Mouse (Mus musculus): ENCODE measurements around the gene Pecam1. TPM values are rescaled to one million over a fixed set of nuclear protein-coding genes. Genes with fewer than 3 reads are reported as not detected.

The Pecam1 gene
- polyA plus RNA-seq, 1 experiment = 57.9 TPM

- Histone ChIP-seq H3K4me1 (replicated peaks; ENCODE audit: control insufficient read depth, insufficient read depth, low read length) (peaks cover 44% of the 10 kb centered on the region), H3K4me3 (ENCODE audit: control insufficient read depth, insufficient read depth, low read length) (no peak overlapping the region), H3K27me3 (ENCODE audit: control insufficient read depth, insufficient read depth, low read length) (no peaks in the 10 kb centered on the region), H3K36me3 (ENCODE audit: control insufficient read depth, insufficient read depth, low read length) (peaks cover 40% of the 10 kb centered on the region), H3K27ac (ENCODE audit: control insufficient read depth, insufficient read depth, low read length) (no peak overlapping the region; the same call in 1 of the 2 replicates)
- no peak for DNase-seq
- TF ChIP-seq POLR2A (IDR thresholded peaks at IDR 0.05; ENCODE audit: control insufficient read depth, extremely low read depth, insufficient read depth, low read length, poor library complexity) (no peak), CTCF (IDR thresholded peaks at IDR 0.05; ENCODE audit: borderline replicate concordance, control insufficient read depth, extremely low read depth, insufficient read depth, low read length, poor library complexity) (no peak)
- WGBS = 94% methylated on average over 10 of the region's 10 CpGs
These were observed 72.4 kb downstream of the Pecam1 start for GRCm38 (mm10) chr11:106677910-106678591.

DNA sequence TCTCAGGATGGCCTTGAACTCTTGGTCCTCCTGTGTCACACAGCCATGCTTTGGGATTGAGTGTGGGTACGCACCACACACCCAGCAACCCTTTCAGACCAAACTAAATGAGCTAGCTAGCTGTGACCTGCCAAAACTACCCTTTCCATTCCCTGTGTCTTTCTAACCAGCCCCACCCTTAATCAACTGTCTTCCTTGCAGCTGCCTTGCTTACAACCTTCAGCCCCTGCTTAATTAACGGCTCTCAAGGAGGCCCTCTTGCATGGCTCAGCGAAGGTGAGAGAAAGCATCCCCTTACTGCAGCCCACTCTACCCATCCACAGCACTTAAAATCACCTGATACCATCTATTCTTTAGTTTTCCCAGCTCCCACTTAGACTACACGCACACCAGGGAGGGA is 73.1 kb downstream of the Pecam1 start:
- peak overlapping the region; percentile 10; the same call in 1 of the 2 replicates for H3K27ac ChIP-seq (ENCODE audit: control insufficient read depth, insufficient read depth, low read length)
- WGBS = 85% methylated on average over 4 of the region's 4 CpGs
- H3K4me1 ChIP-seq (replicated peaks; ENCODE audit: control insufficient read depth, insufficient read depth, low read length) = peaks cover 50% of the 10 kb centered on the region
- no peak overlapping the region for H3K4me3 ChIP-seq (ENCODE audit: control insufficient read depth, insufficient read depth, low read length)
- no peak for DNase-seq
- H3K36me3 ChIP-seq (ENCODE audit: control insufficient read depth, insufficient read depth, low read length) = peaks cover 33% of the 10 kb centered on the region
- no peaks in the 10 kb centered on the region for H3K27me3 ChIP-seq (ENCODE audit: control insufficient read depth, insufficient read depth, low read length)
- no peak for TF ChIP-seq POLR2A (IDR thresholded peaks at IDR 0.05; ENCODE audit: control insufficient read depth, extremely low read depth, insufficient read depth, low read length, poor library complexity)
- TF ChIP-seq CTCF (IDR thresholded peaks at IDR 0.05; ENCODE audit: borderline replicate concordance, control insufficient read depth, extremely low read depth, insufficient read depth, low read length, poor library complexity) = no peak

DNA sequence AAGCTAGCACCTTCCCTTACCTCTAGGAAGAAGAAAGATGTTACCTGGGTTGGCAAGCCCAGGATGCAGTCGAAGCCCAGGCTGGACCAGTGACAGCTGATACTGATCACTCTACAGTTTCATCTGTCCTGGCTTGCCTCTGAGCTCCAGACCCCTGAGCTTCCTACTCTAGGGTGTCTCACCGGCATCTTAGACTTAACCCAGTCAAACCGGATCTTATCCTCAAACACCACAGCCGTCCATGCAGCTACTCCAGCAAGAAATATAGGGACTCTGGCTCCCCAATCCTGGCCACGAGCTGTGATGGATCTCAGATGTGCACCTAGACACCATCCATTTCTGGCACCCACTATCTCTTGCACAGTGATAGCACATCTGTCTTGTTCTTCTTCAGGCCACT is 74.6 kb downstream of the Pecam1 start:
- no peak for DNase-seq
- TF ChIP-seq CTCF (IDR thresholded peaks at IDR 0.05; ENCODE audit: borderline replicate concordance, control insufficient read depth, extremely low read depth, insufficient read depth, low read length, poor library complexity) (no peak), POLR2A (IDR thresholded peaks at IDR 0.05; ENCODE audit: control insufficient read depth, extremely low read depth, insufficient read depth, low read length, poor library complexity) (no peak)
- H3K4me3 ChIP-seq (ENCODE audit: control insufficient read depth, insufficient read depth, low read length) = no peak overlapping the region
- peaks cover 19% of the 10 kb centered on the region for H3K36me3 ChIP-seq (ENCODE audit: control insufficient read depth, insufficient read depth, low read length)
- WGBS = 91% methylated on average over 5 of the region's 5 CpGs
- peaks cover 64% of the 10 kb centered on the region for H3K4me1 ChIP-seq (replicated peaks; ENCODE audit: control insufficient read depth, insufficient read depth, low read length)
- no peaks in the 10 kb centered on the region for H3K27me3 ChIP-seq (ENCODE audit: control insufficient read depth, insufficient read depth, low read length)
- peak overlapping the region; percentile 97 for H3K27ac ChIP-seq (ENCODE audit: control insufficient read depth, insufficient read depth, low read length)

- TF ChIP-seq POLR2A (IDR thresholded peaks at IDR 0.05; ENCODE audit: control insufficient read depth, extremely low read depth, insufficient read depth, low read length, poor library complexity) = no peak
- TF ChIP-seq CTCF (IDR thresholded peaks at IDR 0.05; ENCODE audit: borderline replicate concordance, control insufficient read depth, extremely low read depth, insufficient read depth, low read length, poor library complexity) = no peak
- DNase-seq = no peak
- no peaks in the 10 kb centered on the region for H3K27me3 ChIP-seq (ENCODE audit: control insufficient read depth, insufficient read depth, low read length)
- H3K27ac ChIP-seq (ENCODE audit: control insufficient read depth, insufficient read depth, low read length) = peak overlapping the region; percentile 97
- peaks cover 70% of the 10 kb centered on the region for H3K4me1 ChIP-seq (replicated peaks; ENCODE audit: control insufficient read depth, insufficient read depth, low read length)
- H3K4me3 ChIP-seq (ENCODE audit: control insufficient read depth, insufficient read depth, low read length) = peak overlapping the region; percentile 39
- peaks cover 17% of the 10 kb centered on the region for H3K36me3 ChIP-seq (ENCODE audit: control insufficient read depth, insufficient read depth, low read length)
- 54% methylated on average over 10 of the region's 10 CpGs for WGBS
These were observed 75.2 kb downstream of the Pecam1 start for GRCm38 (mm10) chr11:106675201-106675726.

DNA sequence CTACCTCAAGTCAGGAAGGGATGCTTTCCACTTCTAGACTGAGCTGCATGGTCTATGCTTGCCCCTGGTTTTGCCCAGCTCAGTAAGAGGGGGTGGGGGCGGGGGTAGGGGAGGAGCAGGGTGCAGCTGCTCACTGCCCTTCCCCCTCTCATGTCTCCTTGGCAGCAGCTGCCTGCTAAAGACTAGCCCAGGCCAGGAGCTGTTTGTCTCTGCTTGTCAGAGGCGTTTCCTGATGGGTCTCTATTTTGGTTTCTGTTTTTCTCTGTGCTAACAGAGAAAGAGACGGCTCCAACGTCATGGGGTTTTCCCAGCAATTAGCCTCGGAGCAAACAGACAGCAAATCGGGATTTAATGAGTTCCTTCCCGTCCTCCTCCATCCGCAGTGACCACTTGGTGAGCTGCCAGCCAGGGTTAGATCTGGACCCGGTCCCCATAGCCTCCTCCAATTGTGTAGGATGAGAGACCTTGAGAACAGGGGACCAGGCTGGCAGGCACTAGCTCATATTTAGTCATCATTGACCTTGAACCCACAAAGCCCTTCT is 75.7 kb downstream of the Pecam1 start:
- DNase-seq = peak; percentile 76
- peaks cover 73% of the 10 kb centered on the region for H3K4me1 ChIP-seq (replicated peaks; ENCODE audit: control insufficient read depth, insufficient read depth, low read length)
- 2% methylated on average over 9 of the region's 9 CpGs for WGBS

DNA sequence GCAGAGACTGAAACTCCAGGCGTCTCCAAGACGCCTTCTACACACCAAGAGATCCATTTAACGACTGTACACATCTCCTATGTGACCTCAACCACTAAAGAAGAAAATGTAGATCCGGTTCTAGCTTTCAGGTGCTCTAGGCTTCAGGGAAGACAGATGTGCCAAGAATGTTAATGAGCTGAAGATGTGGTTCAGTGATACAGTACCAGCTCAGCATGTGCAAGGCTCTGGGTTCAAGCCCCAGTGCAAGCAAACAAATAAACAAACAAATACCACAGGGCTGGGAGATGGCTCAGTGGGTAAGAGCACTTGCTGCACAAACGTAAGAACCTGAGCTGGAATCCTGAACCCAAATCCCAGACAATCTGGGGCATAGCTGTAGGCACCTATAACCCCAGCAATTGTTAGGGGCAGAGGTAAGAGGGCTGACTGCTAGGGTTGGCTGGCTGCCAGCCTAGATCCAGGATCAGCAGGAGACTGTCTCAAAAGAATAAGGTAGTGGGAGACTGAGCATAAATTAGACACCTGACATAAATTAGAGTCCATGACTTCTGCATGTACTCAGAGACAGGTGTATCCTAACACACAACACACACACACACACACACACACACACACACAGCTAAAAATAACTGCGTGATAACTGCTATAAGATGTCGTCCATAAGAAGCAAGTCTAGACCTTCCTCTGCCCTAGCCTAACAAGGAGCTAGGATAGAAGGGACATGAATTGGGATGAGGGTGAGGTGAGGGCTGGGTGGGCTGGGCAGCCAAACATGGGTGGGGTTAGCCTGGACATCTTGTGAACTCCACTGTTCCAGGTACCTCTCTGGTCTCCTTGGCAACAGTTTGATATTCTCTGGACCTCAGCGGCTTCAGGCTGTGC is 76.5 kb downstream of the Pecam1 start:
- H3K4me1 ChIP-seq (replicated peaks; ENCODE audit: control insufficient read depth, insufficient read depth, low read length) = peaks cover 79% of the 10 kb centered on the region

More for the DNA sequence above, 75.7 kb downstream of the Pecam1 start:
- Histone ChIP-seq H3K27ac (ENCODE audit: control insufficient read depth, insufficient read depth, low read length) (peak overlapping the region; percentile 97), H3K27me3 (ENCODE audit: control insufficient read depth, insufficient read depth, low read length) (no peaks in the 10 kb centered on the region), H3K36me3 (ENCODE audit: control insufficient read depth, insufficient read depth, low read length) (peaks cover 13% of the 10 kb centered on the region), H3K4me3 (ENCODE audit: control insufficient read depth, insufficient read depth, low read length) (peak overlapping the region; percentile 39)
- no peak for TF ChIP-seq CTCF (IDR thresholded peaks at IDR 0.05; ENCODE audit: borderline replicate concordance, control insufficient read depth, extremely low read depth, insufficient read depth, low read length, poor library complexity)
- TF ChIP-seq POLR2A (IDR thresholded peaks at IDR 0.05; ENCODE audit: control insufficient read depth, extremely low read depth, insufficient read depth, low read length, poor library complexity) = peak; percentile 60; the same call in 1 of the 2 replicates

More for the DNA sequence above, 76.5 kb downstream of the Pecam1 start:
- Histone ChIP-seq H3K4me3 (ENCODE audit: control insufficient read depth, insufficient read depth, low read length) (peak overlapping the region; percentile 27), H3K36me3 (ENCODE audit: control insufficient read depth, insufficient read depth, low read length) (peaks cover 6% of the 10 kb centered on the region), H3K27ac (ENCODE audit: control insufficient read depth, insufficient read depth, low read length) (peak overlapping the region; percentile 97), H3K27me3 (ENCODE audit: control insufficient read depth, insufficient read depth, low read length) (no peaks in the 10 kb centered on the region)
- WGBS = 38% methylated on average over 8 of the region's 8 CpGs
- no peak for DNase-seq
- TF ChIP-seq POLR2A (IDR thresholded peaks at IDR 0.05; ENCODE audit: control insufficient read depth, extremely low read depth, insufficient read depth, low read length, poor library complexity) (no peak), CTCF (IDR thresholded peaks at IDR 0.05; ENCODE audit: borderline replicate concordance, control insufficient read depth, extremely low read depth, insufficient read depth, low read length, poor library complexity) (no peak)

Measured in thymus, adult 2 months (tissue).